8 mouse cellular contexts compared by ENCODE assay signal in genomic region chr14:24993751-24994658, GRCm38 (mm10).
DNase-seq lines count a peak whose midpoint lies in the region; ATAC-seq and TF ChIP-seq lines count a peak whose summit lies in the region.

No protein-coding gene starts in this region.

- no peak for TF ChIP-seq EP300 in liver, postnatal 0 days (IDR thresholded peaks at IDR 0.05; ENCODE audit: low read depth)

- peak; percentile 43 for DNase-seq in layer of hippocampus, adult 11-12 months (ENCODE audit: low spot score)
- no peak for DNase-seq in layer of hippocampus, adult 9-10 months (ENCODE audit: low spot score)
- DNase-seq in limb, embryonic 11.5 days (ENCODE audit: low spot score), result peak; percentile 46
- no peak for DNase-seq in adrenal gland, postnatal 25 days
- DNase-seq in liver, postnatal 0 days, result no peak
- DNase-seq in ovary, postnatal 36 days (ENCODE audit: low spot score), result no peak

- no peak for TF ChIP-seq CTCF in liver, postnatal 0 days (IDR thresholded peaks at IDR 0.05; ENCODE audit: low read depth)

- peaks cover 9% of the 10 kb centered on the region; the same call in 1 of the 2 replicates for H3K9me3 ChIP-seq in forebrain, embryonic 12.5 days
- H3K9me3 ChIP-seq in limb, embryonic 11.5 days (ENCODE audit: control insufficient read depth, low read length), result peaks cover 4% of the 10 kb centered on the region; the same call in 1 of the 2 replicates
- H3K9me3 ChIP-seq in neural tube, embryonic 15.5 days (replicated peaks), result no peaks in the 10 kb centered on the region
- 0 out of 2 replicates have a peak, but pooled peaks cover 3% of the 10 kb centered on the region for H3K9me3 ChIP-seq in liver, postnatal 0 days (ENCODE audit: low read length)

- ATAC-seq in forebrain, embryonic 12.5 days (ENCODE audit: low FRiP score), result peak; percentile 27; the same call in 1 of the 2 replicates
- ATAC-seq in limb, embryonic 11.5 days (ENCODE audit: insufficient number of reproducible peaks, low FRiP score, low TSS enrichment, low read depth), result no peak; the same call in 1 of the 2 replicates
- ATAC-seq in neural tube, embryonic 15.5 days (ENCODE audit: low FRiP score), result peak; percentile 42
- ATAC-seq in liver, postnatal 0 days, result no peak

- no peak overlapping the region for H3K4me3 ChIP-seq in forebrain, embryonic 12.5 days (replicated peaks)
- H3K4me3 ChIP-seq in limb, embryonic 11.5 days (ENCODE audit: low read depth, low read length), result no peak overlapping the region
- H3K4me3 ChIP-seq in neural tube, embryonic 15.5 days (replicated peaks), result no peak overlapping the region
- H3K4me3 ChIP-seq in liver, postnatal 0 days (ENCODE audit: low read depth, low read length), result no peak overlapping the region

- no peak overlapping the region for H3K9ac ChIP-seq in forebrain, embryonic 12.5 days
- no peak overlapping the region for H3K9ac ChIP-seq in limb, embryonic 11.5 days (ENCODE audit: low read length)
- H3K9ac ChIP-seq in neural tube, embryonic 15.5 days (replicated peaks), result no peak overlapping the region
- H3K9ac ChIP-seq in liver, postnatal 0 days (replicated peaks), result no peak overlapping the region

- WGBS in forebrain, embryonic 12.5 days, result 35% methylated on average over 21 of the region's 21 CpGs
- 32% methylated on average over 21 of the region's 21 CpGs for WGBS in limb, embryonic 11.5 days
- 41% methylated on average over 21 of the region's 21 CpGs for WGBS in neural tube, embryonic 15.5 days
- 43% methylated on average over 21 of the region's 21 CpGs for WGBS in liver, postnatal 0 days (ENCODE audit: insufficient replicate concordance)

- peaks cover 54% of the 10 kb centered on the region for H3K4me1 ChIP-seq in forebrain, embryonic 12.5 days
- peaks cover 38% of the 10 kb centered on the region for H3K4me1 ChIP-seq in limb, embryonic 11.5 days (ENCODE audit: control insufficient read depth, insufficient read depth, low read length)
- peaks cover 41% of the 10 kb centered on the region for H3K4me1 ChIP-seq in neural tube, embryonic 15.5 days
- H3K4me1 ChIP-seq in liver, postnatal 0 days (ENCODE audit: insufficient read depth), result no peaks in the 10 kb centered on the region

- H3K4me2 ChIP-seq in forebrain, embryonic 12.5 days, result 0 out of 2 replicates have a peak overlapping the region, but pooled peaks have one; percentile 8
- no peak overlapping the region for H3K4me2 ChIP-seq in limb, embryonic 11.5 days (ENCODE audit: low read depth, severe bottlenecking)
- peak overlapping the region; percentile 4; the same call in 1 of the 2 replicates for H3K4me2 ChIP-seq in neural tube, embryonic 15.5 days
- no peak overlapping the region for H3K4me2 ChIP-seq in liver, postnatal 0 days (ENCODE audit: low read depth, low read length)

- H3K36me3 ChIP-seq in forebrain, embryonic 12.5 days (replicated peaks), result no peaks in the 10 kb centered on the region
- no peaks in the 10 kb centered on the region for H3K36me3 ChIP-seq in limb, embryonic 11.5 days (ENCODE audit: control insufficient read depth, insufficient read depth, low read length)
- H3K36me3 ChIP-seq in neural tube, embryonic 15.5 days, result no peaks in the 10 kb centered on the region
- no peaks in the 10 kb centered on the region for H3K36me3 ChIP-seq in liver, postnatal 0 days (replicated peaks; ENCODE audit: insufficient read depth, low read length)

- H3K27me3 ChIP-seq in forebrain, embryonic 12.5 days, result no peaks in the 10 kb centered on the region
- H3K27me3 ChIP-seq in limb, embryonic 11.5 days (ENCODE audit: control insufficient read depth, insufficient read depth, low read length), result no peaks in the 10 kb centered on the region
- H3K27me3 ChIP-seq in neural tube, embryonic 15.5 days (replicated peaks), result no peaks in the 10 kb centered on the region
- H3K27me3 ChIP-seq in liver, postnatal 0 days (ENCODE audit: insufficient read depth, low read length), result no peaks in the 10 kb centered on the region

- peak overlapping the region; percentile 78 for H3K27ac ChIP-seq in forebrain, embryonic 12.5 days
- peak overlapping the region; percentile 68 for H3K27ac ChIP-seq in limb, embryonic 11.5 days (replicated peaks; ENCODE audit: low read depth, low read length)
- peak overlapping the region; percentile 63 for H3K27ac ChIP-seq in neural tube, embryonic 15.5 days (replicated peaks)
- no peak overlapping the region for H3K27ac ChIP-seq in liver, postnatal 0 days (ENCODE audit: low read depth)

Comparison
In these comparisons a context has a peak if more than half of its experiments do, and no peak if none do; other contexts are left out.
1. DNase-seq: peak in layer of hippocampus, adult 11-12 months (single experiment) and limb, embryonic 11.5 days (single experiment); none in layer of hippocampus, adult 9-10 months (single experiment), adrenal gland, postnatal 25 days (single experiment), liver, postnatal 0 days (single experiment) and ovary, postnatal 36 days (single experiment).
2. ATAC-seq: peak in forebrain, embryonic 12.5 days (single experiment) and neural tube, embryonic 15.5 days (single experiment); none in limb, embryonic 11.5 days (single experiment) and liver, postnatal 0 days (single experiment).
3. H3K4me2 ChIP-seq: peak in forebrain, embryonic 12.5 days (single experiment) and neural tube, embryonic 15.5 days (single experiment); none in limb, embryonic 11.5 days (single experiment) and liver, postnatal 0 days (single experiment).